Mouse (Mus musculus) thymus, adult 2 months (tissue): ENCODE measurements around the gene Glis3.

Source experiments
- CTCF ChIP-seq: fragments of 200-500 bp; IDR thresholded peaks from 2 replicates; pipeline ENCODE4 v1.5.1; 2012; ENCODE audit warnings: mild to moderate bottlenecking, control low read depth, low read length, moderate library complexity, borderline replicate concordance; ENCODE audit not compliant: control insufficient read depth, poor library complexity, insufficient read depth; ENCODE audit errors: extremely low read depth
- POLR2A ChIP-seq: fragments of 200-500 bp; IDR thresholded peaks from 2 replicates; pipeline ENCODE4 v1.6.1; 2012; ENCODE audit warnings: mild to moderate bottlenecking, low read length, control low read depth, moderate library complexity; ENCODE audit not compliant: control insufficient read depth, poor library complexity, insufficient read depth; ENCODE audit errors: extremely low read depth

DNA sequence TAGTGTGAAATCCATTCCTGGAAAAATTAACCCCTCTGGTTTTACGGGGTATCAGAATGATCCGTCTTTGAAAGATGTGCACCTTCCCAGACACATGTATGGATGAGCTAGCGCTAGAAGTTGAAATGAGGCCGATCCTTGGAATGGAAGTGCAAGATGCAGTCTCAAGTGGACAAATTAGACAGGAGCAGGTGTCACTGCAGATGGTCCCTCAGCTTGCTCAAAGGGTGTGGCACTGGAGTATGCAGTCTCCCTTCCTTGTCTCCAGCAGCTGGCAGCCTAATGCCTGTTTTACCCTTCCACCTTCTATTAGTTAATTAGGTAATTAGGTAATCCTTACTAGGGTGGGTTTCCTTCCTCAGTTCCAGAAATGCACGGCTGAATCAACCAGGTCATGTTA is 53.7 kb downstream of the Glis3 start:
- TF ChIP-seq CTCF = no peak
- TF ChIP-seq POLR2A = no peak
